Mouse (Mus musculus): Measurements from ENCODE around the gene Gm7544. TPM values are rescaled to one million over a fixed set of nuclear protein-coding genes. Genes with fewer than 3 reads are reported as not detected.
"Not testable (repeated sequence)": the region's sequence is repeated elsewhere in the genome, so short reads cannot be mapped to it uniquely, and the experiment has no call there.

The Gm7544 gene
- total RNA-seq (2021), result not detected
- long read RNA-seq, experiment 1, result 0 reads
- long read RNA-seq, experiment 2, result 0 reads

DNA sequence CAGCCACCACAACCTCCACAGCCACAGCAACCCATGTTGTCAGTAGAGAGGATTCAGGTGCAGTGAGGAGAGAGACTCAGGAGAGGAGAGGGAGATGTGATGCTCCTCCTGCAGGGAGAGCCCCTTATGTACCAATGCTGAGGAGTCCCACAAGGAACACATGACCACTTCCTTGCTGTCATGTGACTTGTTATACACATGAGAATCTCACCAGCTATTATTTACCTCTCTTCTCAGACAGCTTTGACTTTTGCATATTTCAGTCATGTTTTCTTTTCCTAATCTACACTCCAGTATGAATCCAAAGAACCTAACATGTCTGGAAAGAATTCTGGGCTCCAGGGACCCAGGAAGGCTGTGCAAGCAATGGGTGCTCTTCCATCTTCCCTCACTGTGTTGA, at the start of gene Gm7544:
TSS of gene Gm7544 (minus strand) at position 101 of the 400 bp plus-strand sequence.
- DNase-seq (ENCODE audit: low spot score in 2 of 2), result not testable (repeated sequence)

DNA sequence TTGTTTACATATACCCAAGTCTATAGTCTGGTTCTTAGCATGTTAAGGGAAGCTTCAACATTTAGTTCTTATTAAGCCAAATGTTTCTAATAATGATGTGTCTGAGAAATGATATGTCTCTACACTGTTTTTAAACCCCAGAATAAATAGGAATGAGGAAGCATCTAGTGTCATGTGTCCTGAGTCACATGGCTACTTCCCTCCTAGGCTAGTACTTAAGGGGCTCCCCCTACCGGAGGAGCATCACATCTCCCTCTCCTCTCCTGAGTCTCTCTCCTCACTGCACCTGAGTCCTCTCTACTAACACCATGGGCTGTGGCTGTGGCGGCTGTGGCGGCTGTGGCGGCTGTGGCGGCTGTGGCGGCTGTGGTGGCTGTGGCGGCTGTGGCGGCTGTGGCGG, 44.5 kb upstream of the Gm7544 start, which contains the start of gene Gm47959:
TSS of gene Gm47959 (plus strand) at position 243 of the 400 bp plus-strand sequence.
- not testable (repeated sequence) for DNase-seq (ENCODE audit: low spot score in 2 of 2)

- DNase-seq (ENCODE audit: low spot score in 2 of 2), result no peak
Measured at GRCm38 (mm10) chr1:82993947-82994346, 38.1 kb upstream of the Gm7544 start.

DNA sequence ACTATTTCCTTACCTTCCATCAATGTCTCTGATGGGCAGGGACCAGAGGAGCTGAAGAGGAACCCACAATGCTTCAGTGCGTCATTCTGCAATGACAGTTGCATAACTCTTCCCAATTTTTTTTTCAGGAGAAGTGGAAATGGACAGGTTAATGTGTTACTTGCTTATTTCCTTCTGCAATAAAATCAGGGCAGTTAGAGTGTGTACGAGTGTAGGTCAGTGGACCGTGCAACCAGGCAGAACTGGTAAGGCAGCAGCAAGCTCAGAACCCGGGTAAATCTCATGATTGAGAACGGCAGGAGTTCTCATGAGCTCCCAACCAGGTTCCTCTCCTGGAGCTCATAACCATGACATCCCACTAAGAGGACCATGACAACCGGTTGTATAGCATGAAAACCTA, 36.3 kb upstream of the Gm7544 start:
- DNase-seq (ENCODE audit: low spot score in 2 of 2), result no peak

DNA sequence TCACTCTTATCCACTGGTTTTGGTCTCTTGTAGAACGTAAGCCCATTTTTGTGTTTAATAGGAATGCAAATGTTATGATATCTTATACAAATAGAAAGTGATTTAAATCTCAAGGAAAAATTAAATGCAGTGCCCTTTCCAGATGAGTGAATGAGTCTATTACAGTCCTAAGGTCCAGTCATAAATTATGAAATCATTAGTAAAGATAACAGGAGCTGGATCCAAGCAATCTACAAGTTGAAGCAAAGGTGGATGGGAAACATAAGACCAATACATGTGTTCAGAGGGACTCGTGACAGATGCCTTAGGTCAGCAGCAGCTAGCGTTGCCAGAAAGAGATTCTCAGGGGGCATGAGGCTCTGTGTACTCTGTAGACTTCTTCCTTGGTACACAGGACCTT, 35.8 kb upstream of the Gm7544 start:
- DNase-seq (ENCODE audit: low spot score in 2 of 2), result no peak

DNA sequence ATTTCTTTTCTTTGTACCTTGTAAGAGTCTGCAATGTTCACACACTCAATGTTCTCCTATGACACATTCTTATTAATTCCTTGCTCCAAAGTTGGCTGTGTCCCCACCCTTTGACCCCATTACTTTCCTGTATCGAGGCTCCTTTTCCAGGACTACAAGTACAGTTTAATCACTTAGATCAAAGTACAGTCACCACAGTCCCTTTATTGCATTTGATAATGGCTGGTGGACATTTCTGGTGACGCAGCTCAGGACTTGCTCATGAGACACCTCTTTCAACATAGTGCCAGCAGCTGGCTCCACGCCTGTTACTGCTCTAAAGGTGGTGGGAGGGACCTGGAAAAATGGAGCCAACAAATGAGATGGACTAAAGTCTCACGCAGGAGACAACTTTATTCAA, 35.2 kb upstream of the Gm7544 start:
- DNase-seq (ENCODE audit: low spot score in 2 of 2), result no peak

GRCm38 (mm10) chr1:82987530-82988198, 31.9 kb upstream of the Gm7544 start:
- DNase-seq (ENCODE audit: low spot score in 2 of 2), result peak; percentile 22 to 61

- no peak for DNase-seq (ENCODE audit: low spot score in 2 of 2)
Measured at GRCm38 (mm10) chr1:82986738-82987137, 30.9 kb upstream of the Gm7544 start.

DNA sequence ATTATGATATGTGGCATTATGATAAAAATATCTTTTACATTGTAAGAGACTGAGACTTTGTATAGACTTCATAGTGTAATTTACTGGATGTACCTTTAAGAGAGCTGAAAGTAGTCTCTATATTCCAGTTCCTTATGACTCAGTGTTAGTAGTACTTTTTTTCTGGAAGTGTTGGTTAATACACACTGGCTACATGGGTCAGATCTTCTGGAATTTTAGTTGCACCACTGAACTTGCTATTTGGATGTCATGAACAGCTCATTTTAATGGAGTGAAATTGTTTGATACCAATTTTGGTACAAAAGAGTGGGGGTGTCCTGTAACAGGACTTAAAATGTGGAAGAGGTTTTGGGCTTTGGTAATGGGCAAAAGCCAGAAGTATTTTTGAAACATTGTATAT, 22.0 kb upstream of the Gm7544 start:
- DNase-seq (ENCODE audit: low spot score in 2 of 2), result no peak

GRCm38 (mm10) chr1:82975750-82976149, 19.9 kb upstream of the Gm7544 start:
- DNase-seq (ENCODE audit: low spot score in 2 of 2), result no peak

- DNase-seq (ENCODE audit: low spot score in 2 of 2), result no peak
Measured at GRCm38 (mm10) chr1:82974342-82974741, 18.5 kb upstream of the Gm7544 start.

GRCm38 (mm10) chr1:82973901-82974300, 18.1 kb upstream of the Gm7544 start:
- no peak for DNase-seq (ENCODE audit: low spot score in 2 of 2)

GRCm38 (mm10) chr1:82973244-82973643, 17.4 kb upstream of the Gm7544 start:
- DNase-seq (ENCODE audit: low spot score in 2 of 2), result no peak

GRCm38 (mm10) chr1:82972046-82972445, 16.2 kb upstream of the Gm7544 start:
- no peak for DNase-seq (ENCODE audit: low spot score in 2 of 2)

GRCm38 (mm10) chr1:82966413-82966812, 10.6 kb upstream of the Gm7544 start:
- DNase-seq (ENCODE audit: low spot score in 2 of 2), result no peak

GRCm38 (mm10) chr1:82959870-82960385, 4.1 kb upstream of the Gm7544 start, which contains the start of gene Gm47955:
Gene Gm47955 (plus strand): TSS chr1:82960286.
- no peak for DNase-seq (ENCODE audit: low spot score in 2 of 2)

- no peak for DNase-seq (ENCODE audit: low spot score in 2 of 2)
Measured at GRCm38 (mm10) chr1:82948601-82949000, 7.2 kb downstream of the Gm7544 start.

- DNase-seq (ENCODE audit: low spot score in 2 of 2), result not testable (repeated sequence)
Measured at GRCm38 (mm10) chr1:82946029-82946428, 9.8 kb downstream of the Gm7544 start.

DNA sequence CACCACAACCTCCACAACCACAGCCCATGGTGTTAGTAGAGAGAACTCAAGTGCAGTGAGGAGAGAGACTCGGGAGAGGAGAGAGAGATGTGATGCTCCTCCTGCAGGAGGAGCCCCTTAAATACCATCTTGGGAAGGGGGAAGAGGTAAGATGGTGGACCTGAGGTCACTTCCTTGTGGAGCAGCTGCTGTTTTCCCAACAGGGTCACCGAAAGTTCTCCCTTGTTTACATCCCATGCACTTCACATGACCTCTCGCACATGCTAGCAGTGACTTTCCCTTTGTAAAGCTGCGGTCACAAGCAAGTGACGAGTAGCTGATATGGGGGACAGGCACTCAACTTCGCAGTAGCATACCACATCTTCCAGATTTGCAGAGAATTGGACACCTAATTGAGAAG, 12.5 kb downstream of the Gm7544 start, which contains the start of gene A030003K21Rik:
TSS of gene A030003K21Rik (minus strand) at position 94 of the 400 bp plus-strand sequence.
- DNase-seq (ENCODE audit: low spot score in 2 of 2), result not testable (repeated sequence)

DNA sequence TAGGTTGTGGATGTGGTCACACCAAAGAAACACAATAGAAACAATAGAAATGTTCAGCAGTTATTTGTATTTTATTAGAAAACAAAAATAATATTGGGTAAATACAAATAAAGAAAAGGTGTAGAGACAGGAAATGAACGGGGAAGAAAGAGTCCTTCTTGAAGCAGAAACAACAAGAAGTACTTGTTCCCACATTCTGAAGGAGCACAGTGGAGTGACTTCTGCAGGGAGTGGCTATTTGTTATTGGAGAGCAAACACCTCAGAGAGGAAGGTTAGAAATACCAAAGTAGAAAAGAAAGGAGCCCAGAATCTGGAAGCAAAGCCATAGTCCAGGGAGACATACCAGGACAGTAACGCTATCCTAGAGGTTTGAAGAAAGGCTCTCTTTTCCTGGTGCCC, 13.3 kb downstream of the Gm7544 start:
- not testable (repeated sequence) for DNase-seq (ENCODE audit: low spot score in 2 of 2)

DNA sequence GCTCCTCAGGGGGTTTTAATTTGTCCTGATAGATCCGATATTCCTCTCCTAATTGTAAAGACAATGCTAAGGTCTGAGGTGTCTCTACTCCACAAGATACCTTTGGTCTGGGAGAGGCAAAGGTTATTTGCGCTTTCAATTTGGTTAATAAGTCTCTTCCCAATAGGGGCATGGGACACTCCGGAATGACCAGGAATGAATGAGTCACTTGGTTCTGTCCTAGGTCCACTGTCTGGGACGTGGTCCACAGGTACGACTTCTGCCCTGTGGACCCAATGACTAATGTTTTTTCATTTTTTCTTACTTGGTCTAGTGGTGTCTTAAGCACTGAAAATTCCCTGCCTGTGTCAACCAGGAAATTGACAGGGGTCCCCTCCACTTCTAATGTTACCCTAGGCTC, 17.1 kb downstream of the Gm7544 start:
- DNase-seq (ENCODE audit: low spot score in 2 of 2), result no peak

- not testable (repeated sequence) for DNase-seq (ENCODE audit: low spot score in 2 of 2)
Measured at GRCm38 (mm10) chr1:82931326-82931725, 24.5 kb downstream of the Gm7544 start, which contains the start of gene Gm6217. Gene Gm6217 (minus strand): TSS chr1:82931399.

- DNase-seq (ENCODE audit: low spot score in 2 of 2), result not testable (repeated sequence)
Measured at GRCm38 (mm10) chr1:82930558-82930957, 25.3 kb downstream of the Gm7544 start.
